Mouse (Mus musculus): ENCODE results near the gene Prkg2. TPM values are rescaled to one million over a fixed set of nuclear protein-coding genes. Genes with fewer than 3 reads are reported as not detected.
A peak's percentile ranks its signal among the peaks of the same experiment; 100 is the strongest.

Gene Prkg2
- polyA plus RNA-seq (2015; fragmentation: Nextera tagmentation; extraction: Ambion mirVana), result 1.8 and 2.3 TPM in 2 replicates

DNA sequence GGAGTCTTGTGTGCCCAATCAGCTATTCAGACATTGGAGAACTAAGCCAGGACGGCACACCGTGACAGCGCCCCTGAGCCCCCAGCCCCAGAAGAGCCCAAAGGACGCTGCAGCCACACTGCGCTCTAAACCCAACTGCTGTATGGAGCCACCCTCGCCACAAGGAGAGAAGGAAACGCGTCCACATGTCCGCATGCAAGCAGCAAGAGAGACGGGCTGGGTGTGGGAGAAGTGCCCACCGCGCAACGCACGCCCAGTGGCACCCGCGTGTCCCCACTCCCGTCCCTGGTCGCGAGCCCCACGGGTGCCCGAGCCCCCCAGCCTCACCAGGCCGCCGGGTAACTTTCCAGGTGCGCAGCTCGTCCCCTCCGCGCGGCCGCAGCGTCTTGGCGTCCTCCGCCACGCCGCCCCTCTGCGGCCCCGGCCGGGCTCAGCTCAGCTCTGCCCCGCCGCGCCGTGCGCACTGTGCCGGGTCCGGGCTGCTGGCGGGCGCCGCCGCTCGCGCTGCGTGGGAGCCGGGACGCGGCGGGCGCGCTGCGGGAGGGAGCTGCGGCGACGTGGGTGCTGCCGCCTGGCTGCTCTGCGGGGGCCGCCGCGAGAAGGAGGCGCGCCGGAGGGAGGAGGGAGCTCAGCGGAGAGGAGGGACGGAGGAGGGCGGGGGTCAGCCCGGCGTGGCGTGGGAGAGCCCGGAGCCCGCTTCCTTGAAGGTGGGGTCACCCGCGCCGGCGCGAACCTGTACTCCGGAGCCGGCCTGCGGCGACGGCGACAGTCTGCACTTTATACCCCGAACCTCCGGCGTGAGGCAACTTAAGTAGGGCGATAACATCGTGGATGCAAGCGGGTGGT is at the start of gene Prkg2:
Prkg2 (minus strand) TSS at position 756 of the 846 bp plus-strand sequence.
- Histone ChIP-seq H3K36me3 (no peaks in the 10 kb centered on the region), H3K27ac (no peak within 1 kb of the TSS), H3K27me3 (peaks cover 40% of the 10 kb centered on the region), H3K4me1 (peaks cover 14% of the 10 kb centered on the region), H3K4me2 (peak within 1 kb of the TSS; percentile 98), H3K9ac (peak within 1 kb of the TSS; percentile 61), H3K4me3 (replicated peaks) (peak within 1 kb of the TSS; percentile 70), H3K9me3 (replicated peaks) (no peaks in the 10 kb centered on the region)
- under 1% methylated on average over 91 of the region's 94 CpGs for WGBS
- ATAC-seq (replicated peaks; ENCODE audit: low FRiP score), result peak; percentile 83

- Histone ChIP-seq H3K36me3 (no peaks in the 10 kb centered on the region), H3K4me2 (no peak overlapping the region), H3K27me3 (no peaks in the 10 kb centered on the region), H3K9me3 (replicated peaks) (no peaks in the 10 kb centered on the region), H3K4me3 (replicated peaks) (no peak overlapping the region), H3K27ac (no peak overlapping the region), H3K4me1 (peaks cover 3% of the 10 kb centered on the region; the same call in 1 of the 2 replicates), H3K9ac (no peak overlapping the region)
- ATAC-seq (replicated peaks; ENCODE audit: low FRiP score), result no peak
- 24% methylated on average over 5 of the region's 5 CpGs for WGBS
Observed at GRCm38 (mm10) chr5:99083955-99084354, 46.8 kb upstream of the Prkg2 start.

- WGBS, result 62% methylated on average over 2 of the region's 2 CpGs
- 0 out of 2 replicates have a peak, but pooled peaks cover 3% of the 10 kb centered on the region for H3K4me1 ChIP-seq
- H3K27ac ChIP-seq, result no peak overlapping the region
- no peaks in the 10 kb centered on the region for H3K27me3 ChIP-seq
- H3K9ac ChIP-seq, result no peak overlapping the region
- no peaks in the 10 kb centered on the region for H3K36me3 ChIP-seq
- H3K4me3 ChIP-seq (replicated peaks), result no peak overlapping the region
- H3K4me2 ChIP-seq, result no peak overlapping the region
- no peak for ATAC-seq (replicated peaks; ENCODE audit: low FRiP score)
- no peaks in the 10 kb centered on the region for H3K9me3 ChIP-seq (replicated peaks)
Observed at GRCm38 (mm10) chr5:99078375-99078774, 41.2 kb upstream of the Prkg2 start.

DNA sequence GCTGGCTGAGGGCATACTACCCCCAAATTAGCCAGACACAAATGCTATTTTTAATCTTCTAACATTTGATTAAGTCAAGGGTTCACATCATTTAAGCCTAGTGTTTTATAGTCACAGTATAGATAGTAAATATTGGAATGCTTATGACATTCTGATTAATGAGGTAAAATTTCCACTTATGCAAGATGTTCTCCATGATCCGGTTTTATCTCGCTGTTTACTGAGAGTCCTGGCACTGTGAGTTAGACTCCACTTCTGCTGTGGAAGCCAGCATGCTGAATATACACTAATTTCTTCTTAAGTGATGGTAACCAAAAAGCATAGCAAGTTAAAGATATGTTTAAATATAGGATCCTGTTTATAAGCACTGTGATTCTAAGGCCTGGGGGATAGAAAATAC is 31.2 kb upstream of the Prkg2 start:
- H3K9ac ChIP-seq, result no peak overlapping the region
- H3K27me3 ChIP-seq, result no peaks in the 10 kb centered on the region
- 70% methylated on average over 2 of the region's 2 CpGs for WGBS
- H3K4me2 ChIP-seq, result no peak overlapping the region
- H3K27ac ChIP-seq, result no peak overlapping the region
- no peaks in the 10 kb centered on the region for H3K9me3 ChIP-seq (replicated peaks)
- H3K36me3 ChIP-seq, result no peaks in the 10 kb centered on the region
- H3K4me1 ChIP-seq, result no peaks in the 10 kb centered on the region
- no peak overlapping the region for H3K4me3 ChIP-seq (replicated peaks)
- no peak for ATAC-seq (replicated peaks; ENCODE audit: low FRiP score)

DNA sequence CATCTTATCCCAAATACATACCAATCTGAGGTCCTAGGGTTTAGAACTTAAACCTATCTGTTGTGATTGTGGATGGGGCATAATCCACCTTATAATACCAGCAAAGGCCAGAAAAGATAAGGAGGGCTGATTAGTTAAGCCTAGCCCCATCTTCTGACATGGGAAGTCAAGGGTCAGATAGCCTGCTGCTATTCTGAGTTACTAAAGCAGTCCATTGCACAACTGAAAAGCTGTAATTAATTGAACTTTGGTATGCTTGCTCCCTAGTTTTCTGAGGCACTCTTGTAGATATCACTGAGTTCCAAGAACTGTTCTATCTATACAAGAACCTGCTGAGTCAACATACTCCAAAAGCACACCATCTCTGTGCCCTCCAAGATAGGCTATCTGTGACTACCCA is 25.4 kb upstream of the Prkg2 start:
- Histone ChIP-seq H3K9me3 (replicated peaks) (no peaks in the 10 kb centered on the region), H3K27me3 (no peaks in the 10 kb centered on the region), H3K4me3 (replicated peaks) (no peak overlapping the region), H3K27ac (no peak overlapping the region), H3K9ac (no peak overlapping the region), H3K36me3 (no peaks in the 10 kb centered on the region), H3K4me2 (no peak overlapping the region), H3K4me1 (no peaks in the 10 kb centered on the region)
- ATAC-seq (replicated peaks; ENCODE audit: low FRiP score), result no peak

GRCm38 (mm10) chr5:99039021-99039420 is 1.9 kb upstream of the Prkg2 start:
- 81% methylated on average over 6 of the region's 6 CpGs for WGBS
- no peaks in the 10 kb centered on the region for H3K36me3 ChIP-seq
- no peak overlapping the region for H3K9ac ChIP-seq
- ATAC-seq (replicated peaks; ENCODE audit: low FRiP score), result no peak
- H3K27ac ChIP-seq, result no peak overlapping the region
- H3K9me3 ChIP-seq (replicated peaks), result no peaks in the 10 kb centered on the region
- peaks cover 14% of the 10 kb centered on the region for H3K4me1 ChIP-seq
- H3K4me2 ChIP-seq, result no peak overlapping the region
- H3K27me3 ChIP-seq, result peaks cover 40% of the 10 kb centered on the region
- H3K4me3 ChIP-seq (replicated peaks), result no peak overlapping the region

DNA sequence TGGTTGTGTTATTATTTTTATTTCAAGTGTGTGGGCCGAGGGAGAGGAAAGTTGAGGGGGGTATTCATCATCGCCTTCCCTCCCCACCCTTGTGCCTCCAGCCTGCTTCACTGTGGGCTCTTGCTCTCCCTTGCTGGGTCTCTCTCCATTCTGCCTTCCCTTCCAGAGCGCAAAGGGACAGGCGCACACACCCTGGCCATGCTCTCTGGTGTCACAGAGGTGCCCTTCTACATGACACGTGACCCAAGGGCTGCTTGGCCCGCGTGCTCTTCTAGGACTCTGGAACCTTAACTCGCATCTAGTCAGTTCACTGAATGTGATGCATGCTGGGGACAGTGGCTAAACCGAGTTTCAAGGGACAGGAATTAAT is 276 bp upstream of the Prkg2 start:
- 6% methylated on average over 9 of the region's 9 CpGs for WGBS
- H3K4me2 ChIP-seq, result peak overlapping the region; percentile 98
- H3K27me3 ChIP-seq, result peaks cover 40% of the 10 kb centered on the region
- peak overlapping the region; percentile 70 for H3K4me3 ChIP-seq (replicated peaks)
- no peak overlapping the region for H3K27ac ChIP-seq
- no peaks in the 10 kb centered on the region for H3K36me3 ChIP-seq
- H3K4me1 ChIP-seq, result peaks cover 14% of the 10 kb centered on the region
- peak; percentile 73 for ATAC-seq (replicated peaks; ENCODE audit: low FRiP score)
- no peaks in the 10 kb centered on the region for H3K9me3 ChIP-seq (replicated peaks)
- peak overlapping the region; percentile 61; the same call in 1 of the 2 replicates for H3K9ac ChIP-seq

DNA sequence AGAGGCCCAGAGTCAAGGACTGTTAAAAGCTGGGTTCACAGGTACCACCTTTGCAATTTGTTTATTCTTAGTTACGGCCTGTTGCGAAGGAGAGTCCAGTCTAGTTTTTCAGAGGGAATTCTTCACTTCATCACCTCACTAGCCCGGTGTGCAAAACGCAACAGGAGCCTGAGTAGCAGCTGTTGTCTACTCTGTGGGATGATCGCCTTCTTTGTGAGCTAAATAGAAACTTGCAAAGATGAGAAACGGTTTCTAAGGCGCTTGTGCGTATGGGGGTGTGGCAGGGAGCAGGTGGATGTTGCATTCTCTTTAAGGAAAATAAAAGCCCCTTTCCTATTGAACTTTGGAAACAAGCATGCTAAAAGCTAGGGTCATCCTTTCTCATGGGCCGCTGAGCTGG is 1.2 kb downstream of the Prkg2 start:
- Histone ChIP-seq H3K9ac (no peak overlapping the region), H3K27me3 (peaks cover 40% of the 10 kb centered on the region), H3K9me3 (replicated peaks) (no peaks in the 10 kb centered on the region), H3K27ac (no peak overlapping the region), H3K4me2 (peak overlapping the region; percentile 98), H3K4me3 (replicated peaks) (peak overlapping the region; percentile 70), H3K4me1 (peaks cover 14% of the 10 kb centered on the region), H3K36me3 (no peaks in the 10 kb centered on the region)
- 55% methylated on average over 9 of the region's 9 CpGs for WGBS
- ATAC-seq (replicated peaks; ENCODE audit: low FRiP score), result no peak

DNA sequence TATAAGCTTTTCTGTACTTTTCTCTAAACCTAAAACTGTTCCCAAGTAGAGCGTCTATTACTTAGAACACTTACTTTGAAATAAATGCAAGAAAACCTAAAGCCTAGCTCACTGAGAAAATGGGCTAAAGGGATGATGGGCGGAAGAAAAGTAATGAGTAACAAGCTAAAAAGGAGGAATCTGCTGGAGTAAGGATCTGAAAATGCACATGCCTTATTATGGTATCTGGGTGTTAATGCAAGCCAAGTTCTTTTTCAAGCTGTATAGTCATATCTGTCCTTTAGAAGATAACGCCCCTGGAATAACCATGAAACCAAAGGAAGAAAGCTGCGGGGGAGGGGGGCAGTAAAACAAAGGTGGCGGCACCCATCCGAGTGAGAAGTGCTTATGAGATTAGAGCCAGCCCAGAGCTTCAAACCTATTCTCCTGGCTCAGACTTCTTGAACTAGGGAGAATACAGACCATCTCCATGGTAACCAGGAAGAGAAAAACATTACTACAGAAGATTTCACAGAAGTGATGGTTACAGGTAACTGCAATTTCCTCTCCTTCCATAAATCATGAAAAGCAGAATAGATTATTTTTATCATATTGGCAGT is 5.5 kb downstream of the Prkg2 start:
- no peak overlapping the region for H3K27ac ChIP-seq
- H3K4me3 ChIP-seq (replicated peaks), result no peak overlapping the region
- no peak overlapping the region for H3K9ac ChIP-seq
- peaks cover 6% of the 10 kb centered on the region; the same call in 1 of the 2 replicates for H3K4me1 ChIP-seq
- H3K9me3 ChIP-seq (replicated peaks), result no peaks in the 10 kb centered on the region
- peaks cover 14% of the 10 kb centered on the region for H3K27me3 ChIP-seq
- no peak overlapping the region for H3K4me2 ChIP-seq
- H3K36me3 ChIP-seq, result no peaks in the 10 kb centered on the region
- WGBS, result 77% methylated on average over 6 of the region's 6 CpGs
- no peak for ATAC-seq (replicated peaks; ENCODE audit: low FRiP score)

- Histone ChIP-seq H3K9ac (no peak overlapping the region), H3K4me2 (no peak overlapping the region), H3K27ac (no peak overlapping the region), H3K9me3 (replicated peaks) (no peaks in the 10 kb centered on the region), H3K4me3 (replicated peaks) (no peak overlapping the region), H3K27me3 (no peaks in the 10 kb centered on the region), H3K36me3 (no peaks in the 10 kb centered on the region), H3K4me1 (no peaks in the 10 kb centered on the region)
- 74% methylated on average over 3 of the region's 3 CpGs for WGBS
- no peak for ATAC-seq (replicated peaks; ENCODE audit: low FRiP score)
Observed at GRCm38 (mm10) chr5:99026343-99026742, 10.8 kb downstream of the Prkg2 start.

GRCm38 (mm10) chr5:99019709-99020108 is 17.4 kb downstream of the Prkg2 start:
- H3K36me3 ChIP-seq, result no peaks in the 10 kb centered on the region
- 0 out of 2 replicates have a peak, but pooled peaks cover 5% of the 10 kb centered on the region for H3K4me1 ChIP-seq
- no peaks in the 10 kb centered on the region for H3K9me3 ChIP-seq (replicated peaks)
- no peak for ATAC-seq (replicated peaks; ENCODE audit: low FRiP score)
- no peaks in the 10 kb centered on the region for H3K27me3 ChIP-seq
- no peak overlapping the region for H3K9ac ChIP-seq
- 90% methylated on average over 6 of the region's 6 CpGs for WGBS
- H3K4me2 ChIP-seq, result no peak overlapping the region
- no peak overlapping the region for H3K27ac ChIP-seq
- no peak overlapping the region for H3K4me3 ChIP-seq (replicated peaks)

DNA sequence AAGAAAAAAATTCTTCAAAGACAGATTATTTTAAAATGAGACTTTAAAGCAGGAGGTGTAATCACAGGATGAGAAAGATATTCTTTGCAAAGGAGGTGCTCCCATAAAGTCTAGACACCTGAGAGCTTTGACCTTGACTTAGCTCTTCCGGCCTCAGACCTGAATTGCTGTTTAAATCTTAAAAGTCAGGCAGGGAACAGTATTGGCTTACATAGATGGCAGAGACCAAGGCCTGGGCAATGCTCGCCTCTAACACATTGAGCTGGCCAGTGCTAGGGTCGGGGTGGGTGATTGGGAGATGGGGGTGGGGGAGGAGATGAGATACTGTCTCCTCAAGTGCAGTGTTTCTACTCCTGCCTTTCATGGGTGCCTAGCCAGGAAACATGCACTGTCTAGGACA is 22.0 kb downstream of the Prkg2 start:
- no peaks in the 10 kb centered on the region for H3K9me3 ChIP-seq (replicated peaks)
- no peak overlapping the region for H3K4me3 ChIP-seq (replicated peaks)
- 46% methylated on average over 3 of the region's 3 CpGs for WGBS
- 0 out of 2 replicates have a peak, but pooled peaks cover 5% of the 10 kb centered on the region for H3K4me1 ChIP-seq
- H3K27me3 ChIP-seq, result no peaks in the 10 kb centered on the region
- H3K4me2 ChIP-seq, result no peak overlapping the region
- no peak overlapping the region for H3K27ac ChIP-seq
- ATAC-seq (replicated peaks; ENCODE audit: low FRiP score), result peak; percentile 76
- no peak overlapping the region for H3K9ac ChIP-seq
- H3K36me3 ChIP-seq, result no peaks in the 10 kb centered on the region
